Mouse (Mus musculus) G1E-ER4 (cell line): Measurements from ENCODE around the gene Ubl4b. TPM values are rescaled to one million over a fixed set of nuclear protein-coding genes. Genes with fewer than 3 reads are reported as not detected.

Experiments used
- GATA1 ChIP-seq: IDR thresholded peaks from one replicate; pipeline ENCODE4 v1.8.0; 2012; ENCODE audit warnings: low read length, inconsistent platforms
- polyA plus RNA-seq: library from polyadenylated mRNA; stranded (reverse); fragments of >175 nt; gene quantifications from 2 replicates; pipeline ENCODE4 v1.2.3, GENCODE M21; 2012

Gene Ubl4b
- polyA plus RNA-seq, 1 experiment = not detected

DNA sequence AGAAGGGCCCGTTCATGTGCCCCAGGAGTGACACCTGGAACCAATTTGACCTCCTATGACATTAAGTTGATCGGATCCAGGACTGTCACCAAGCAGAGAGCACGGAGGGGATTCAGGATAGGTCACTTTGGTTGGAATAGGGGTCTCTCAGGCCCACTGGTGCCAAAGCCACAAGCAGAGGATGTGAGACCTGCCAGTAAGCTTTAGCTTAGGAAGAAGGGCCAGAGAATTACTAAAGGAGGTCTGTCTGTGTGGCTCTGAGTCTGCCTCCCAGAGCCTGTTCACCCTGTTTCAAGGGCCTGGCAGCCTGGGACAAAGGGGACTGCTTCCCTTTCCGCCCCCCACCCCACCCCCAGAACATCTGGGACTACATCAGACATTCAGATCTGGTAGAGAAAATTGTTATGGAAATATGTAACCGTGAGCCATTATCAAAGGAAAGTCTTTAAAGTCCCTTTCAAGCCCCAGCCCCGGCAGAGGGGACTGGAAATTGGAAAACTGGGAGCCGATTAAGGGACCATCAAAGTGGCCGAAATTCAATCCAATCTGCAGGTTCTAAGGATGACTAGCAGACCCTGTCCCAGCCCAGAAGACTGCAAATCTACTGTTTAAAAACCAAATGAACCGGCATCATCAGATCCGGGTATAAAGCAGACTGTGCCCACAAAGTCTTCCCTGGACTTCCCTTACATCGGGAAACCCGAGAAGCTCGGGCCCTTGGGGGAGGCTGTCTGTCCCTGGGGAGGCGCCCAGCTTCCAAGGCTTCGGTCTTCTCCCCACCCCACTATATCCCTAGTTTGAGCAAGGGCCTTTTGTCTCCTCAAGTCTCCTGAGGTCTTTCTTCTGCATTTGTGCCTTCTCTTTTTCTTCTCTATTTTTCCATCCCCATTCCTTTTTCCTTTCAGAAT lies 26.5 kb upstream of the Ubl4b start:
- no peak for TF ChIP-seq GATA1

DNA sequence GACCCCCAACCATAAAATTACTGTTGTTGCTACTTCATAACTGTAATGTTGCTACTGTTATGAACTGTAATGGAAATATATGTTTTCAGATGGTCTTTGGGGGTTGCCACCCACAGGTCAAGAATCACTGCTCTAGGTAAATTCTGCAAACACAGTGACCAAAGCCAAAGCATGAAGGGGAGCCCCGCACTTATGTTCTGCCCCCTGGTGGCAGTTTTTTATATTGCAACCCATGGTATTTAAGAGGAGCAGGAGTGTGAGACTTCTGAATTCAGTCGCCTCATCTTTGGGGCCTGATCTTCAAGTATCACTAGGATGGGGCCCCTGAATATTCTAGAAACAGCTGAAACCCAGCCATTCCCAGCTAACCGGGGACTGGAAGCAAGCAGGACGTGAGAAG lies 24.6 kb upstream of the Ubl4b start:
- no peak for TF ChIP-seq GATA1

DNA sequence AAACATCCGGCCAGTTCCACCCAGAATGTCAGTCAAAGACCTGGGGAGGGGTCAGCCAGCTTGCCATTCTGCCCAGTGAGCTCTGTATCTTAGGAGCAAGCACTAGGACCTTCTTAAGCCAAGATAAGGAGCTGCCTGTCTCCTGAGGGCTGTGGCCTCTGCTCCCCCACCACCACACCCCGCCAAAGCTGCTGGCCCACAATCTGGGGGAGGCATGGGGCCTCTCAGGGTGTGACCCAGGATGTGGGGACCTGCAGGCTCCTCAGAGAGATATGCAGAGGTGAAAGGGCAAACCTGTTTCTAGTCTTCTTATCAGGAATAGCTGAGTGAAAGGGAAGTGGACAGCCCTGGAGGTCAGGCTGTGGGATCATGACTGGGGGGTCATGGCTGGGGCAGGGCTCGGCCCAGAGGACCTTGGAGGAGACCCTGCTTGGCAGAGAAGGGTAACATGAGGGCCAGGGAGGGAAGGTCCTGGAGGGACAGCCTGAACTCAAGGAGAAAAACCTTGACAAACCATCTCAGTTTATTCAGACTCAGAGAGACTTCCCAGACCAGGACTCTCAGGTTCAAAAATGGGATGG lies 23.0 kb upstream of the Ubl4b start:
- no peak for TF ChIP-seq GATA1

DNA sequence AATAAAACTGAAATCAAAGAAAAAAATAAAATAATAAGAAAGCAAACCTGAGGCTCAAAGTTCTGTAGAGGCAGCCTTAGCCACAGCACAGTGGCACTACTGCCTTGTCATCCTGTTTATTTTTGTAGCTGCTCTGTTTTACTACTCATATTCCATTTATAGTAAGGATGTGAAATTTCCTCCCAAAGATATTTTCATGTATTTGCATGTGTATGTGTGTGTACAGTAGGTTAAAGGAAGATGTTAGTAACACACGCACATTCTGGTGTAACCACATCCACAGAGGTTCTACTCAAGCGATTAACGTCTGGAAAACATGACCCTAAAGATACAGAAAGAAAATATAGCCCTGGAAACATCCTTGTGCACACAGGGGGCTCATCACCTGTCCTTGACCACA lies 21.9 kb upstream of the Ubl4b start:
- TF ChIP-seq GATA1 = no peak

DNA sequence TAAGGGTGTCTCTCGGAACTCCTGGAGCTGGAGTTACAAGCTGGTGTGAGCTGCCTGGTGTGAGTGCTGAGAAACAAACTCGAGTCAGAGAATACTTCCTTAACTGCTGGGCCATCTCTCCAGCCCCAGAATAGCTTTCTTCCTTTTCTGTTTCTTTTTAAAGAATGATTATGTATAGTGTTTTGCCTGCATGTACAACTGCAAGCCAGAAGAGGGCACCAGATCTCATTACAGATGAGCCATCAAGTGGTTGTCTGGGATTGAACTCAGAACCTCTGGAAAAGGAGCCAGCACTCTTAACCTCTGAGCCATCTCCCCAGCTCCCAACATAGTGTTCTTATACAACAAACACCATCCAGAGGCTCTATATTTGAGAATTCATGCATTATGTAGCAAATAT lies 16.3 kb upstream of the Ubl4b start:
- no peak for TF ChIP-seq GATA1

DNA sequence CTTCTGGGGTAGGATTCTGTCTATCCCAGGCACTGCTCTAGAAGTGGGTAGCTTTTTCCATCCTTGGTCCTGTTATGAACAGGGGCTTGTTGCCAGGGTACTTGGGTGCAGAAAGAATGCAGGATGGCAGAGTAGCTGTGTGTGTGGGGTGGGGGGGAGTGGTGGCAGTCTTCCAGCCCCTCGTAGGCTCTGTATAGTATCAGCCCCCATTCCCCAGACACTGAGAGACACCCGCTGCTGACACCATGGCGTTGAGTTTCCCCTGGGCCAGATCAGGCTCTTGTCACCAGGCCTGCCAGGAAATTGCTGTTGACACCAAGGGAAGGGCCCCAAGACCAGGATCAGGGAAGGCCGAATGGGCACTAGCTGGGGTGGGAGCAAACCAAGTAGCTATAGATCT lies 13.8 kb upstream of the Ubl4b start:
- TF ChIP-seq GATA1 = no peak

DNA sequence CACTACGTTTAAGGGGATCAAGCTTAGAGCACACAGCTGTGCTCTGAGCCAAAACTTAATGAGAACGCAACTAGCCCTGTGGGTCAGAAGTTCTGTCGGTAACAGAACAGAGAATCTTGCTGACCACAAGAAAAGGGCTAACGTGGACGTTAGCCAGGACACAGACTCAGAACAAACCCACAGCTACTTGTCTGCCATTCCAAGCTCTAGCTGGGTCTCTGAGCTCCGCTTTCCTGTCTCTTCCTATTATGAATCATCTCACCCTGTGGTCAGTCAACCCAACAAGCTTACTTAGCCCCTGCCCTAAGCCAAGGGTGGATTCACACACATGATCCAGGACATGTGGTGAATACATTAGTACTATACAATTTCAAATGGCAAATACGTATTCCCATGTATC lies 12.9 kb upstream of the Ubl4b start:
- no peak for TF ChIP-seq GATA1

DNA sequence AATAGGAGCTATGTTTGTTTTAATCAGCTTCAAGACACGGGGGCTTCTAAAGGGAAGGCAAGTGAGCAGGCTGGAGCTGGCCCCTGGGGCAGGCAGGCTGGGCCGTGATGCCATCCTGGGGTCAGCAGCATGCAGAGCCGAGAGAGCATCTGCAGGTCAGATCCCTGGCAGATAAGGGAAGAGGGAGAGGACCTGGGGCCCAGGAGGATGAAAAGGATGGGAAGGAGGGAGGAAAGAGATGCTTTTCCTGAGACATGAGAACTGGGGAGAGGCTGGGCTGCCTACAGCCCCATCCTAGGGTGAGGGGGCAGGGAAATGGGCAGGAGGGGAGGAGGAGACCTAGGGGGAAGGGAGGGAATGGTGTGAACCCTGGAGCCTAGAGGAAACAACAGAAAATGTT lies 10.5 kb upstream of the Ubl4b start:
- TF ChIP-seq GATA1 = no peak

DNA sequence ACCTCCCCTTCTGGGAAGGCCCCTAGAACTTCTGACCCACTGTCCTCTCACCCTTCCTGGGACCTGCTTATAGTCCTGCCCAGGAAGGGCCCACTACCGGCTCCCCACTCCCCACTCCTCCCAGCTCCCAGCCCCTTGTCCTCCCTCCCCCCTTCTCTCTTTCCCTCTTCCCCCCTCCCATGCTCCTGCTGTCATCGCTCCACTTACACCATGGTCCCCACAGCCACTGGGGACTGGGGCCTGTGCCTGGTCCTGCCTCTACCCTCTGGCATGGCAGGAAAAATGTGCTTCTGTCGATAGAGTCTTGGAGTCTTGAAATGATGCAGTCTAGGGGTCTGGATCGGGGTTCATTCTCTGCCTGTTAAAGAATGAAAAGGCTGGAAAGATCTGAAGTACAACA lies 9.0 kb upstream of the Ubl4b start:
- no peak for TF ChIP-seq GATA1

DNA sequence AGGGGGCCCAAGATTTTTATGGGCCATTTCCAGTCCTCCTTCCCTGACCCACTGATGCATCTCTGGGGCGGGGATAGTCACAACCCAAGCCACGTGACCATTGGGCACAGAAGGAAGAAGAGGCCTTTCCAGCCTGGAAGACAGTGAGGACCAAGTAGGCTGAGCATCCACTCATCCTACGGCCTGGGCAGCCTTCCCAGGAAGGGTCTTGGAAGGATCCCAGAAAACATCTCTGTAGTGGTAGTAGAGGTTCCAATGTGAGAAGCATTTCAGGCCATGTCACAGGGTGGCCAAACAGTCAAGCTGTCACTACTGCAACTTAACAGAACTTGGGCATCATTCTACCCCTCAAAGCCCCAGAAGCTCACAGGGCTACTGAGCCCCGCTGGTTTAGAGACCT lies 7.7 kb upstream of the Ubl4b start:
- TF ChIP-seq GATA1 = no peak

DNA sequence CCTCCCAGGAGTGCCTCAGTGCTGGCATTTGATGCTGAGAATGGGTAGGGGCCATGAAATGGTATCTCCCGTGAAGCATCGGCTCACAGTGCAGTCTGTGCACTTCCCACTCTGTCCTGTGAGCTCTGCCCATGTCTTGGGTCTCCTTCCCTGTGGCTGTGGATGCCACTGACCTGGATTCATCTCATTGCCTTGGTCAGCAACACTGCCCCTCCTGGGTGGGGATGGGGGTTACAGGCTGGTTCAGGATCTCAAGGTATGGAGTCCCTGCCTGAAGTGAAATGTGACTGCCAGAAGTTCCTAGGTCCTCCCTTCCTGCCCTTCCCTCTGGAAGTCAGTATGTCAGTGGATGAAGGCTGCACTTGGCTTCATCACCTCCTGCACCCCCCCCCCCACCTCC lies 7.2 kb upstream of the Ubl4b start:
- no peak for TF ChIP-seq GATA1

DNA sequence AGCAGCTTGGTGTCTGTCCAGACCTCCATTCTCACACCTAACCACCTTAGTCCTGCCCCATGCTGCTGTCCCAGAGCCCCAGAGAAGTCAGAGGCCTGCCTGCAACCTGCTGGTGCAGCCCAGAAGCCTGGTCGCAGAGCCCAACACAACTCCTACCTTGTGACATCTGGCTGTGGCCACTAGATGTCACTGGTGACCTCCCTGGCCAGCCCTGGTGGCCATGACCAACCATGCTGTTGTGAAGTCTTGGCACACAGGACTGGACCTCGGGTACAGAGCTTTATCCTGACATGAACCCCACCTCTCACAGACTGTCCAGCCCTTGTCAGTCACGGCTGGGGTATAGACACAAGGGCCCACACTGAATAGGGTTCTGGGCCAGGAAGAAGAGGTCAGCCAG lies 4.3 kb upstream of the Ubl4b start:
- no peak for TF ChIP-seq GATA1

DNA sequence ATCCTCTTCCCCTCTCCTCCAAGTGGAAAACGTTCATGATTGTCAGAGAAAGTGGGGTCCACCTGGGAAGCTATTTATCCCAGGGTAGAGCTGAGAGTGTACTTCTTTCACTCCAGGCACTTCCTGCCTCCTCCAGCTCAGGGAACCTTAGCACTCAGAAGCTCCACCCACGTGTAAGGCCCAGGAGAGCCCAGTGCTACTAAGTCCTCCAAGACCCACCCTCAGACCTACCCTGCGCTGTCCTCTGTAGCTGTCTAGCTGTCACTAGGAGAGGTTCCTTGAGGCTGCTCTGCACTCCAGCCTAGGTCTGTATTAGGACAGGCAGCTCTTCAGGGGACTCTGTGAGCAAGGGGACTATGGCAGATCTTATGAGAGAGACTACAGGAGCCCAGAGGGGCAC lies 3.9 kb upstream of the Ubl4b start:
- TF ChIP-seq GATA1 = no peak

DNA sequence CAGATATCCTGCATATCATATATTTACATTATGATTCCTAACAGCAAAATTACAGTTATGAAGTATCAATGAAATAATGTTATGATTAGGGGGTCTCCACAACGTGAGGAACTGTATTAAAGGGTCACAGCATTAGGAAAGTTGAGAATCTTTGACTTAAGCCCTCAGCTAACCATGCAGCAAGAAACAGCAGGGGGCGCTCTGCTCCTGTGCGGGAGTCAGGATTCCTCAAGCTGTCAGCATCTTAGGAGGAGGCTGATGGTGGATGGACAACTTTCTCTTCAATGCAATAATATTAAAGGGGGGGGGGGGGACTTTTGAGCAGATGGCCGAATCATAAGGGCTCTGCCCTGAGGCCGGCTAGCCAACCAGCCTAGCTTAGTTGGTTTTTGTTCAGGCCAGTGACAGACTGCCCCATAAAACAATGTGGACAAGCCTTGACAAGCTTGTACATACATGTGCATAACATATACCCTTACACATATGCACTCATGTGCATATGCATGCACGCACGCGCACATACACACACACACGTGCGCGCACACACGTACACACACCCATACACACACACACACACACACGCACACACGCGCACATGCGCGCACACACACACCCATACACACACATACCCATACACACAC lies 4.3 kb downstream of the Ubl4b start:
- TF ChIP-seq GATA1 = no peak

DNA sequence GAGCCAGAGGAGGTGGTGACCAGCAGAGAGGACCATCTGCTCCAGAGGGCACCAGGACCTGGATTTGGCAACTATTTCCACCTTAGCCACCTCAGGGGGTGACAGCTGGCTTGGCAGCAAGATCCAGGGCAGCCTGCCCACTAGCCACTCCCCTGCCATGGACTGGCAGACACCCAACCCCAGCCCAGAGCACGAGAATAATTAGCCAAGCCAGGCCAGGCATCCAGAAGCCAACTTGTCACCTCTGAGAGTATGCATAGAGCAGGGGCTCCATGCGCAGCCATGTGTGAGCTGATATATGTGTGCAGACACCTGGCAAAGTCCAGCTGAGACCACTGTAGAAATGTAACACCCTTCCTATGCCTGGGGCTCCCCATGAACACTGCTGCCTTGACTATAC lies 7.9 kb downstream of the Ubl4b start:
- no peak for TF ChIP-seq GATA1

DNA sequence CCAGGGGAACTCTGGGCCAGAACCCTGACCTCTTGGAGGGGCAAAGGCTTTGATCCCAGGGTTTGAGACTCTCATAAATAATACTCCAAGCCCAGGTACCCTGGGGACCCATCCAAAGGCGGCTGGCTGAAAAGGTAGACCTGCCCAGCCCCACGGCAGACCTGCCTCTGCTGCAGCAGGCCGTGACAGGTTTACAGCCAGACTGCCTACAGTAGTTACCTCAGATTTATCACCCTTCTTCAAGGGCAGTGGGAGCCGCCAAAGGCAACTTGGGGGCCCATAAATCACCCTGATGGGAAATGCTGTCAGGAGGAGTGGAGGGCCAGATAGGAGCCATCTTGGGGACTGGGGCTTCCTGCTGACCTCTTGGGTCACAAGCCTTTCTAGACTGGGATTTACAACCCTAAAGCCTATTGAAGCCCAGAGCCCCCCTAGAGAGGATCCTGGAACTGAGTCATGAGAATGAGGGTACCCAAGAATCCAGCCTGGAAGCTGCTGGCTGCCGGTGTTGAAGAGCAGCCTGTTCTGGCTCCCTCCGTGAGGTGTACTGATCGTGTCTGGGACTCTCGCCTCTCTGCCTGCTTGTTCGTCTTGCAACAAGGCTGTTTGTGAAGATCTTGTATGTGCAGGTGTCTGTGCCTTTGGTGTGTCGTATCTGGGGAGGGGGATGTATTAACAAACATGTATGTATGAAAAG lies 9.0 kb downstream of the Ubl4b start:
- no peak for TF ChIP-seq GATA1
